Mouse (Mus musculus): ENCODE measurements around the gene Nck2. TPM values are rescaled to one million over a fixed set of nuclear protein-coding genes. Genes with fewer than 3 reads are reported as not detected.

The Nck2 gene
- polyA plus RNA-seq, 1 experiment, result 29.8 TPM

- WGBS, result 57% methylated on average over 3 of the region's 3 CpGs
- DNase-seq (ENCODE audit: low read depth, low spot score), result no peak
These were observed 48.5 kb downstream of the Nck2 start for GRCm38 (mm10) chr1:43492803-43493437.

DNA sequence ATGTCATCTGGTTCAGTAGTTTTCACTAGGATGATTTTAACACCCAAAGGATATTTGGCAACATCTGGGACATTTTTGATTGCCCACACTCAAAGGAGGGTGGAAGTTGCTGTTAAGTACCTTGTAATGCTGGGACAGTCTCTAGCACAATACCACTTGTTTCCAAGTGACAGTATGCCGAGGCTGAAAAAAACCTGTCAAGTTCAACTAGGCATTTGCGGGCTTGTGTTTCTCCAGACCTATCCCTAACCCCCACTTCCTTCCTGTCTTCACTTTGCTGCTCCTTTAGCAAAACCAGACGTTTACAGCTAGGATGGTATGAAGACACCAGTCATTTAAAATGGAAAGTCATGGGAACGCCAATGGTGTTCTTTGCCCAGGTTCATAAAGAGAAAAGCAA lies 51.7 kb downstream of the Nck2 start:
- DNase-seq (ENCODE audit: low read depth, low spot score), result no peak
- WGBS, result 78% methylated on average over 4 of the region's 4 CpGs

DNA sequence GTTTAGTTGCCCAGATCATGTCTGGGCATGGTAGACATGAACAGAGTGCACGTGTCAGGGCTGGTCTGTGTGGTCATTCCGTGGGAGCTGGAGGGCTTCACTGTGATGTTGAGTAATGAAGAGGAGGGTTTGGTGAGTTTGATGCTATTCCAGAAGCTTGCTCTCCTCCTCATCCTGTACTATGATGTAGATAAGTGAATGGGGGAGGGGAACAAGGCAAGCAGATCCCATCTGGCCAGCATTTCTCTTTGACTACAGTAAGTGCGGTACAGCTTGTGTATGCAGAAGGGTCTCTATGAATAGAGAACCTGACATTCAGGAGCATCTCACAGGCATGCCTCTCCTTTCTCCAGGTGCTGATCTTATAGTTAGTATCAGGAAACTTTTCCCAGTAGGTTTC lies 52.6 kb downstream of the Nck2 start:
- no peak for DNase-seq (ENCODE audit: low read depth, low spot score)
- WGBS, result 91% methylated on average over 3 of the region's 3 CpGs

DNA sequence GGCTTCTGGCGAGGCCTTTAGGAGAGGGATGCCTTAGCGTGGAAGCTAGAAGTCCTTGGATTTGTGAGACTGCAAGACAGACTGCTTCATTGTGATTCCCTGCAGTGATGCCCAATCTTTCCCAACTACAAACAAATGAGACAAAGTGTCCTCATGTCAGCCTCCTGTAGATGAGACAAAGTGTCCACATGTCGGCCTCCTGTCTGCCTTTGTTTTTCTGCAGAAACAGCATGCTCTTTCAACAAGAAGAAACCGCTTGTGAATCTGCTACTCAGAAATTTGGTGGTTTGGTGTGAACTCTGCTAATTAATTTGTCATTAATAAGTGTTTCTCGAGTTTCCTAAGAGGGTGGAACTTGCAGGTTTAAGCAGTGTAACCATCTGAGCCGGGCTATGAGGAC lies 53.6 kb downstream of the Nck2 start:
- DNase-seq (ENCODE audit: low read depth, low spot score), result no peak
- WGBS, result 77% methylated on average over 6 of the region's 6 CpGs

DNA sequence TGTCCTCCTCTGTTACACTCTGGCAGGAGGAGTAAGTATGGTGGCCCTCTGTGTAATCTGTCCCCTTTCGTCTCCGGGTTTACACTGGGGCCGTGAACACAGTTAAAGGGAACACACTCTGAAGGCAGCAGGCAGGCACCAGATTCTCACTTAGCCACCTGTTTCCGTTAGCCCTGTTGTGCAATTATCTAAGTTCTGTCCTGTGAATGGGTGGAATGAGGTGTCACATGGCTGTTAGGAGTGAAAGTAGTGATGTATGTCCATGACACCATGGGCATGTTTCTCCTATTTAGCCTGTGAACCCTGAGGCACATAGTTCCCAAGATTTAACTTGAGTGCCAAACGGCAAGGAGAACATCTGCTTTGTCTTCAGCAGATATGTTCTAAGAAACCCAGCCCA lies 55.7 kb downstream of the Nck2 start:
- DNase-seq (ENCODE audit: low read depth, low spot score), result no peak
- 58% methylated on average over 5 of the region's 5 CpGs for WGBS

DNA sequence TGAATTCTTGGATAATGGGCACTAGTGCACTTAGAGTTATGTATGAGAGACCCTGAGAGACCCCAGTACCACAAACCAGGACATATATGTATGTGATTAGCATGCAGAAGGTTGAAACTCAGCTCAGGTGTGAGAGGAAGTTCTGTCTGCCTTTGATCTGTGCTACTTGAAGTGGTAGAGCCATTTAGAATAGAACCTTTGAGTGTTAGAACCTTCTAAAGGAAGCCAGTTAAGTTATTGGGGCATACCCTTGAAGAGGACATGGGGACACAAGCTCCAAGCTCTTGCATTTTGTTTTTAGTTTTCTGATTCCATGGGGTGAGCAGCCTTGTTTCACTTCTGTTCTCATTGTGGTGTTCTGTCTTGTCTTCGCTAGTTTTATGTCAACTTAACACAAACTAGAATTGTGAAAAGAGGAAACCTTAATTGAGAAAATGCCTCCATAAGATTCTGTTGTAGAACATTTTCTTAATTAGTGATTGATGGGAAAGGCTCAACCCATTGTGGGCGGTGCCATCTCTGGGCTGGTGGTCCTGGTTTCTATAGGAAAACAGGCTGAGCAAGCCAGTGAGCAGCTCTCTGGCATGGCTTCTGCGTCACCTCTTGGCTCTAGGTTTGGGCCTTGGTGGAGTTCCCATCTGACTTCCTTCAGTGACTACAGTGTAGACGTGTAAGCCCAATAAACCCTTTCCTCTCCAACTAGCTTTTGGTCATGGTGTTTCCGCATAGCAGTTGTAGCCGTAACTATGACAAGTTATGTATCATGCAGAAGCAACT lies 57.0 kb downstream of the Nck2 start:
- WGBS, result 82% methylated on average over 6 of the region's 6 CpGs
- DNase-seq (ENCODE audit: low read depth, low spot score), result no peak

GRCm38 (mm10) chr1:43501920-43502791 lies 57.8 kb downstream of the Nck2 start:
- no peak for DNase-seq (ENCODE audit: low read depth, low spot score)
- 57% methylated on average over 10 of the region's 10 CpGs for WGBS

- 40% methylated on average over 8 of the region's 8 CpGs for WGBS
These were observed 58.4 kb downstream of the Nck2 start for GRCm38 (mm10) chr1:43502792-43503146.

GRCm38 (mm10) chr1:43503261-43503660 lies 58.9 kb downstream of the Nck2 start:
- no peak for DNase-seq (ENCODE audit: low read depth, low spot score)
- WGBS, result 58% methylated on average over 2 of the region's 2 CpGs

More at GRCm38 (mm10) chr1:43502792-43503146, 58.4 kb downstream of the Nck2 start:
- no peak for DNase-seq (ENCODE audit: low read depth, low spot score)

GRCm38 (mm10) chr1:43503676-43504075 lies 59.3 kb downstream of the Nck2 start:
- WGBS, result 36% methylated on average over 6 of the region's 6 CpGs
- DNase-seq (ENCODE audit: low read depth, low spot score), result no peak

DNA sequence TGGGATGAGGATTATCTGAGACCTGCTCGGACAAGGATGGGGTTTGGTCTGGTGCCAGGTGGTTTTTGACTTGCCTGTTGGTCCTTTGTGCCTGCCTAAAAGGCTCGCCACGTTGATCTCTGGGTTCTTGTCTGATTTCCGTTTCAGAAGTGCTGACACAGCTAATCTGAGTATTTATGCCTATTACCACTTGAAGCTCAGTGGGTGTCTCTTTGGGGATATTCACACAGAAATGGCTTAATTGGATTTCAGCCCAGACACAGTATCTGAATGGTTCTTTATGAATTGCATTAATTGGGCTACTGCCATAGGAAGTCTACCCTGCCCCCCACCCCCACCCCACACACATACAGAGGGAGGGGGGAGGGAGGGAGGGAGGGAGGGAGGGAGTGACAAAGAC lies 59.9 kb downstream of the Nck2 start:
- no peak for DNase-seq (ENCODE audit: low read depth, low spot score)
- WGBS, result 46% methylated on average over 4 of the region's 4 CpGs

- 52% methylated on average over 3 of the region's 3 CpGs for WGBS
- no peak for DNase-seq (ENCODE audit: low read depth, low spot score)
These were observed 62.3 kb downstream of the Nck2 start for GRCm38 (mm10) chr1:43506638-43507037.

DNA sequence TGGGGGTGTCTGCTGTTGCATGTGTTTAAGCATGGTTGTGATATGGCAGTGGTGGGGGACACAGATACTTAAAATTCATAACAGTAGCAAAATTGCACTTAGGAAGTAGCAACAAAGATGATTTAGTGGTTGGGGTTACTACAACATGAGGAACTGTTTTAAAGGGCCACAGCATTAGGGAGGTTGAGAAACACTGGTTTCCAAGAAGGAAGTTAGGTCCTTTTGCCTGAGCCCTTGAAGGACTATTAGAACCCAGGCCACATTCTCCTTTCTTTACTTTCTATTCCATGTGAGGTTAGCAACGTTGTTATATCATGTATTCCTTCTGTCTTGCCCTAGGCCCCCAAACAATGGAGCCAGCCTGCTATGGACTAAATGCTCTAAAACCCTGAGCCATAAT lies 63.4 kb downstream of the Nck2 start:
- WGBS, result 68% methylated on average over 1 of the region's 1 CpGs
- no peak for DNase-seq (ENCODE audit: low read depth, low spot score)

- WGBS, result 91% methylated on average over 12 of the region's 12 CpGs
- no peak for DNase-seq (ENCODE audit: low read depth, low spot score)
These were observed 66.9 kb downstream of the Nck2 start for GRCm38 (mm10) chr1:43511256-43511655.

DNA sequence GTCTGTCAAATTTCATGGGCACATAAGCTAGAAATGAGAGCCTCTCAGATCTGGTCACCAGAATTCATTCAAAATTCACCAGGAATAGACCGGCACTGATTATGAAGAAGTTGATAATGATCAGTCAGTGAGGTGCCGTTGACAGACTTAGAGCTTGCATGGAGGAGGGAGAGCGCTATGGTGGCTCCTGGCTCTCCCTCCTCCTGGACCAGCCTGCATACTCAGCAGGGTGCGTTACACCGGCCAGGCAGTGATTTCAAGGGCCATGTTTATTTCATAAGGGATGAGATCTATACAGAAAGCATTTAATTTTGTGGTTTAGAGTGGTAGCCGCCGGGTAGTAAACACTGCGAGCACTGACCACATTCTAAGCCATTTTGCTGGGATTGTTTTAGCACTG lies 67.3 kb downstream of the Nck2 start:
- 90% methylated on average over 8 of the region's 8 CpGs for WGBS
- no peak for DNase-seq (ENCODE audit: low read depth, low spot score)

- WGBS, result 97% methylated on average over 3 of the region's 3 CpGs
- DNase-seq (ENCODE audit: low read depth, low spot score), result no peak
These were observed 73.0 kb downstream of the Nck2 start for GRCm38 (mm10) chr1:43517405-43517804.

DNA sequence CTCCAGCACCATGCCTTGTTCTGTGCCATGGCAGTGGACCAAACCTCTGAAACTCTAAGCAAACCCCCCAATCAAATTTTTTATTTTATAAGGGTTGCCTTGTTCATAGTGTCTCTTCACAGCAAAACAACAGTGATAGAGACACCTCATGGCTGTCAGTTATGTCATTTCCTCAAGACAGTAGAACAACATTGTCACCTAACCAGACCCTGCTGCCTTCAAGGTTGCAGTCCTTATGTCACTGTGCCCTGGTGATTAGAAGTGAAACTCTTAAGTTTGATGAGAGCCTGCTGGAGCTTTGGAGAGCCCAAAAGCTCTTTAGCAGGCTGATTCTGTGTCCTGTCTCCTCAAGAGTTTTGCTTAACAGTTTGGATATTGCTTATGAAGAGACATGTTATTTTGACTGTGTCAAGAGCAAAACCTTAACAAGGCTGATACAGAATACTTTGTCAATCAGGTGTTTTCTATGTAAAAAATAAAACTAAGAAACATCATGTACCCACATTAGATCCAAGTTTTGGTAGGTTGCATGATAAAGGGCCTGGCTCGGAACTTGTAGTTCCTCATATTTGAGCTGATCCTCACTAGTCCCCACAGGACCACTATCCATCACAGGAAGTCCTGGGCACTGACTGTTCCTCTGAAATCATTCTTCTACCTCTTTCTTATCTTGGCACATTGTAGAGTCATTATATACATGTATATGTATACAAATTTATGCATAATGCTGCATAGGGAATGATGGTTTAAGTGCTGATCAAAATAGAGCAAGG lies 76.0 kb downstream of the Nck2 start:
- no peak for DNase-seq (ENCODE audit: low read depth, low spot score)
- 92% methylated on average over 1 of the region's 1 CpGs for WGBS

DNA sequence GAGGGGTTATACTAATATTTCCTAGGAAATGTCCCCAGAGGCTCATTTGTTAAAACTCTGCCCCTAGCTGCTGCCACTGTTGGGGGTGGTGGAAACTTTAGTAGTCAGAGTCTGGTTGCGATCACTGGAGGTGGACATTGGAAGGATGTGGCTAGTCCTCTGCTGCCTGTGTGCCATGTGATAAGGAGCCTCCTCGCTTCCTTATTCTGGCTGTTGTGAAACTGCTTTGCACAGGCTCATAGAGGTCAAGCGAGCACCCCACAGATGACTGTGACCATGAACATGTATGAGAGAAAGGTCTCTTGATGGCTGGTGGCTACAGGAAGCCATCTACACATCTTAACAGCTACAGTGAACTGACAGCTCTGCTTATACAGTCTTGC lies 76.6 kb downstream of the Nck2 start:
- WGBS, result 67% methylated on average over 3 of the region's 3 CpGs
- no peak for DNase-seq (ENCODE audit: low read depth, low spot score)

GRCm38 (mm10) chr1:43521512-43521911 lies 77.1 kb downstream of the Nck2 start:
- no peak for DNase-seq (ENCODE audit: low read depth, low spot score)
- WGBS, result 24% methylated on average over 3 of the region's 3 CpGs

DNA sequence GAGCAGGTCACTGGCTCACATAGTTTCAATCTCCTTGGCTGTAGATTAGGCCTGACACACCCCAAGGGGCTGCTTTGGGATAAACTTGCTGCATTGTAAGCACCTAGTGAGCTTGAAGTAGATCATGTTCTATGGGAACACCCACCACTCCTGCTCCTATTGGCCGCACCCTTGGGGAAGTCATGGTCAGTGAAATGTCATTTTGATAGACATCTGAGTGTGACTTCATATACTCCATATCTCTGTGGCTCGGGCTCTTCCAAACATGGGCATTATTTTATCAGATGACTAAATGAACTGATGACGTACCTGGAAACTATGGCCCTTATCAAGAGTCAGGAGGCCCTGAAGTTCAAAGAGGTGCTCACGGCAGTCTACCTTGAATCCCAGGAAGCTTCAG lies 77.6 kb downstream of the Nck2 start:
- WGBS, result 84% methylated on average over 4 of the region's 4 CpGs
- DNase-seq (ENCODE audit: low read depth, low spot score), result no peak
